Mouse (Mus musculus): Measurements from ENCODE around the gene Dpm3.

Dpm3 gene

DNA sequence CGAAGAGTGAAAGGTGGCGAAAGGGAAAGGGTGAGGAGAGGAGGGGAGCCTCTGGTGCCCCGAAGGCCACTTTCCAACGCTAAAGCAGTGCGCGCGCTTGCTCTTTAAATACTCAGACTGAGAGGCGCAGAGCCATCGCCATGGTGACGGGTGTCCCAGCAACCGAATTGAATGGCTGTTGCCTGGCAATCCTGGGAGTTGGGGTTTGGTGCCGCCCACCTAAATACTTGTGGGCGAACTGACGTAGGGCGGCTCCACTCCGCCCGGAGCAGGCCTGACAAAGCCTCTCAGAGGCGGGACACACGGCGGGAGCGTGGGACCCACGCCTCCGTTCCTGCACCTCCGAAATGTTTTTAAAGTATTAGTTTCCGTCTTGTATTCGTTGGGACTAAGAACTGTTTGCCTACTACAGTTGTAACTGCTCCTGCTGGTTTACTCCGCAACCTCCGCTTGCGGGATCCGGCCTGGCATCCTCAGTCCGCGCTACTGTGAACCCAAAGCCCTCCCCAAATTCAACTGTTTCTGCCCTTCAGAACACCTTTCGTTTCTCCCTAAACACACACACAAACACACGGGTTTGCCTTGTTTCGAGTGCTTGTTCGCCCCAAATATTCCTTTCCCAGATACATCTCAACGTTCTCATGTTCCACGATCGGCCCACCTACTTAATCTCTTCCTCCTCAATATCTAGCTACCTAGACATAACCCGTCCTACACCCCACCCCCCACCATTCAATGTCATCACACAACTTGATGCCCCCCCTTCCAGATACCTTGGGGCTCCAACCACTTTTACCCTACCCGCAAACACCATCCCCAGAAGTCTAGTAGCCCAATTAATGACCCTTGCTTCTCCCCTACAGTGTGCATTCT, 31.6 kb upstream of the Dpm3 start:
- no peaks in the 10 kb centered on the region for H3K9me3 ChIP-seq (ENCODE audit: low read length)
- peaks cover 78% of the 10 kb centered on the region for H3K4me1 ChIP-seq (replicated peaks; ENCODE audit: low read depth, low read length)
- peaks cover 16% of the 10 kb centered on the region for H3K36me3 ChIP-seq (ENCODE audit: insufficient read depth, low read length)
- no peak for TF ChIP-seq POU5F1 (IDR thresholded peaks at IDR 0.05; ENCODE audit: borderline replicate concordance, low read length)
- no peak for TF ChIP-seq CTCF (conservative IDR thresholded peaks at IDR 0.05; ENCODE audit: low read length)
- TF ChIP-seq NANOG (IDR thresholded peaks at IDR 0.05; ENCODE audit: borderline replicate concordance, low read length) = no peak
- peak overlapping the region; percentile 80 for H3K4me3 ChIP-seq (replicated peaks; ENCODE audit: low read length)
- peaks cover 18% of the 10 kb centered on the region for H3K27me3 ChIP-seq (ENCODE audit: insufficient read depth, low read length)

DNA sequence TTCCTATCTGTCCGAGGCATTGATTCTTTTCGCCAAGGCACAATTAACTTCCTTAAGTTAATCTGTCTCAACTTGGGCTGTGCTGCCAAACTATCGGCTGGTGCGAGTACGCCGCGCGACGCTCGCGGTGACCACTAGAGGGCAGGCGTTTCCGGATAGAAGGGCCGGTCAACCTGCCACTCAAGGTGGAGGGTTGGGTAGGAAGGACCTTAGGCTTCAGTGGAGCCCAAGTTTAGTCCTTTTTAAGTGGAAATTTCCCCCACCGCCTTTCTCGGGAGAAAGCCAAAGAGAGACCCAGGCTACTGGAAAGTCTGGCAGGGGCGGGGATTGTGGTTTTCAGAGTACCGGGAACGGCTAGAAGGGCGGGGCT, 31.0 kb upstream of the Dpm3 start:
- peaks cover 21% of the 10 kb centered on the region for H3K27me3 ChIP-seq (ENCODE audit: insufficient read depth, low read length)
- no peaks in the 10 kb centered on the region for H3K9me3 ChIP-seq (ENCODE audit: low read length)
- H3K4me1 ChIP-seq (replicated peaks; ENCODE audit: low read depth, low read length) = peaks cover 81% of the 10 kb centered on the region
- peaks cover 9% of the 10 kb centered on the region for H3K36me3 ChIP-seq (ENCODE audit: insufficient read depth, low read length)
- TF ChIP-seq CTCF (conservative IDR thresholded peaks at IDR 0.05; ENCODE audit: low read length) = peak; percentile 91
- TF ChIP-seq POU5F1 (IDR thresholded peaks at IDR 0.05; ENCODE audit: borderline replicate concordance, low read length) = no peak
- H3K4me3 ChIP-seq (replicated peaks; ENCODE audit: low read length) = peak overlapping the region; percentile 80

DNA sequence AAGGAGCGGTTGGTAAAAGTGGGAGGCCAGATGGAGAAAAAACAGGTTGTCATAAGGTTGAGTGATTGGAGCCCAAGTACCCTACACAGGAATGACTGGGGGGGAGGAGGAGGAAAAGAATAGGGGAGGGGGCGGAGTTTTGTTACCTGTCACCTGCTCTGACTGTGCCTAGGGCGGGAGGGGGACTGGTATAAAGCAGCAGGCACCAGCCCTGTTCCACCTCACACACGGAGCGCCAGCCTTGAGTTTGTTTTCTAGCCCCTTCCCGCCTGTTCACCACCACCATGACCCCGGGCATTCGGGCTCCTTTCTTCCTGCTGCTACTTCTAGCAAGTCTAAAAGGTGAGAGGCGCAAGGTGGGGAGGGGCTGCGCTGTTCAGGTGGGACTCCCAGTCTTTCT, 30.3 kb upstream of the Dpm3 start, which contains the start of gene Muc1:
Gene Muc1, plus strand, starts transcription at position 222 of the 400 bp plus-strand sequence.
- TF ChIP-seq NANOG (IDR thresholded peaks at IDR 0.05; ENCODE audit: borderline replicate concordance, low read length) (no peak), POU5F1 (IDR thresholded peaks at IDR 0.05; ENCODE audit: borderline replicate concordance, low read length) (no peak), CTCF (conservative IDR thresholded peaks at IDR 0.05; ENCODE audit: low read length) (no peak)
- Histone ChIP-seq H3K4me3 (replicated peaks; ENCODE audit: low read length) (peak within 1 kb of the TSS; percentile 80), H3K9me3 (ENCODE audit: low read length) (no peaks in the 10 kb centered on the region), H3K27me3 (ENCODE audit: insufficient read depth, low read length) (peaks cover 21% of the 10 kb centered on the region), H3K4me1 (replicated peaks; ENCODE audit: low read depth, low read length) (peaks cover 81% of the 10 kb centered on the region), H3K36me3 (ENCODE audit: insufficient read depth, low read length) (peaks cover 3% of the 10 kb centered on the region)

DNA sequence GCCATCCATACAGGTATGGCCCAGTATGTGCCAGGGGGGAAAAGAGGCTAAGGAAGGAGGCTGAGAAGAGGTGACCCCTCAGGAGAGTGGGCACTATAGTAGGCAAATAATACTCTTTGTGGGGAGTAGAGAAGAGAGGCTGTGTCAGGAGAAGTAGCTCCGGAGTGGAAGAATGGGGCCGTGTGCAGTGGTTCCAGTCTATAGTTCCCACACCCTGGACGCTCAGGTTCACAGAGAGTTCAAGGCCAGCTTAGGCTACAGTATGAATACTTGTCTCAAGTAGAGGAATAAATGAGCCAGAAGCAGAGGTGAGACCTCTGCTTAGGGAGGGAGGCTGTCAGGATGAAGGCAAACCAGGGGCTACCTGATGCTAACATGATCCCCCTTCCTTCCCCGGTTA, 29.9 kb upstream of the Dpm3 start:
- peak overlapping the region; percentile 80 for H3K4me3 ChIP-seq (replicated peaks; ENCODE audit: low read length)
- TF ChIP-seq NANOG (IDR thresholded peaks at IDR 0.05; ENCODE audit: borderline replicate concordance, low read length) (no peak), CTCF (conservative IDR thresholded peaks at IDR 0.05; ENCODE audit: low read length) (no peak), POU5F1 (IDR thresholded peaks at IDR 0.05; ENCODE audit: borderline replicate concordance, low read length) (no peak)
- no peaks in the 10 kb centered on the region for H3K9me3 ChIP-seq (ENCODE audit: low read length)
- H3K36me3 ChIP-seq (ENCODE audit: insufficient read depth, low read length) = no peaks in the 10 kb centered on the region
- H3K4me1 ChIP-seq (replicated peaks; ENCODE audit: low read depth, low read length) = peaks cover 81% of the 10 kb centered on the region
- peaks cover 21% of the 10 kb centered on the region for H3K27me3 ChIP-seq (ENCODE audit: insufficient read depth, low read length)

DNA sequence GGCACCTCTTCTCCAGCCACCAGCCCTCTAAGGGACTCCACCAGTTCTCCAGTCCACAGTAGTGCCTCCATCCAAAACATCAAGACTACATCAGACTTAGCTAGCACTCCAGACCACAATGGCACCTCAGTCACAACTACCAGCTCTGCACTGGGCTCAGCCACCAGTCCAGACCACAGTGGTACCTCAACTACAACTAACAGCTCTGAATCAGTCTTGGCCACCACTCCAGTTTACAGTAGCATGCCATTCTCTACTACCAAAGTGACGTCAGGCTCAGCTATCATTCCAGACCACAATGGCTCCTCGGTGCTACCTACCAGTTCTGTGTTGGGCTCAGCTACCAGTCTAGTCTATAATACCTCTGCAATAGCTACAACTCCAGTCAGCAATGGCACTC, 28.6 kb upstream of the Dpm3 start:
- H3K9me3 ChIP-seq (ENCODE audit: low read length) = no peaks in the 10 kb centered on the region
- H3K27me3 ChIP-seq (ENCODE audit: insufficient read depth, low read length) = peaks cover 32% of the 10 kb centered on the region
- H3K4me1 ChIP-seq (replicated peaks; ENCODE audit: low read depth, low read length) = peaks cover 81% of the 10 kb centered on the region
- no peaks in the 10 kb centered on the region for H3K36me3 ChIP-seq (ENCODE audit: insufficient read depth, low read length)
- TF ChIP-seq NANOG (IDR thresholded peaks at IDR 0.05; ENCODE audit: borderline replicate concordance, low read length) = no peak
- TF ChIP-seq POU5F1 (IDR thresholded peaks at IDR 0.05; ENCODE audit: borderline replicate concordance, low read length) = no peak
- no peak for TF ChIP-seq CTCF (conservative IDR thresholded peaks at IDR 0.05; ENCODE audit: low read length)
- H3K4me3 ChIP-seq (replicated peaks; ENCODE audit: low read length) = no peak overlapping the region

DNA sequence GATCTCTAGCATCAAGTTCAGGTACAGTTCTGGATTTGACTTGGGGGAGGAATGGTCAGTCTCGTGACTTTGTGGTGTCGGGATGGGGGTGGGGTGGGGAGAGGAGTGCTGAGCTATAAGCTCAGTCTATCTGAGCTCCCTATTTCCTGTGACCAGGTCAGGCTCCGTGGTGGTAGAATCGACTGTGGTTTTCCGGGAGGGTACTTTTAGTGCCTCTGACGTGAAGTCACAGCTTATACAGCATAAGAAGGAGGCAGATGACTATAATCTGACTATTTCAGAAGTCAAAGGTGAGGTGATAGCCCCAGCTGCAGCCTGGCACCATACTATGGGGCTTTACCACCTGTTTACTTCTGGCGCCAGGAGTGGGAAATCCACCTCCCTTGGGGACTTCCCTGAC, 27.8 kb upstream of the Dpm3 start:
- H3K4me1 ChIP-seq (replicated peaks; ENCODE audit: low read depth, low read length) = peaks cover 83% of the 10 kb centered on the region
- no peaks in the 10 kb centered on the region for H3K36me3 ChIP-seq (ENCODE audit: insufficient read depth, low read length)
- TF ChIP-seq POU5F1 (IDR thresholded peaks at IDR 0.05; ENCODE audit: borderline replicate concordance, low read length) (no peak), CTCF (conservative IDR thresholded peaks at IDR 0.05; ENCODE audit: low read length) (no peak), NANOG (IDR thresholded peaks at IDR 0.05; ENCODE audit: borderline replicate concordance, low read length) (no peak)
- H3K9me3 ChIP-seq (ENCODE audit: low read length) = no peaks in the 10 kb centered on the region
- H3K4me3 ChIP-seq (replicated peaks; ENCODE audit: low read length) = no peak overlapping the region
- peaks cover 40% of the 10 kb centered on the region for H3K27me3 ChIP-seq (ENCODE audit: insufficient read depth, low read length)

DNA sequence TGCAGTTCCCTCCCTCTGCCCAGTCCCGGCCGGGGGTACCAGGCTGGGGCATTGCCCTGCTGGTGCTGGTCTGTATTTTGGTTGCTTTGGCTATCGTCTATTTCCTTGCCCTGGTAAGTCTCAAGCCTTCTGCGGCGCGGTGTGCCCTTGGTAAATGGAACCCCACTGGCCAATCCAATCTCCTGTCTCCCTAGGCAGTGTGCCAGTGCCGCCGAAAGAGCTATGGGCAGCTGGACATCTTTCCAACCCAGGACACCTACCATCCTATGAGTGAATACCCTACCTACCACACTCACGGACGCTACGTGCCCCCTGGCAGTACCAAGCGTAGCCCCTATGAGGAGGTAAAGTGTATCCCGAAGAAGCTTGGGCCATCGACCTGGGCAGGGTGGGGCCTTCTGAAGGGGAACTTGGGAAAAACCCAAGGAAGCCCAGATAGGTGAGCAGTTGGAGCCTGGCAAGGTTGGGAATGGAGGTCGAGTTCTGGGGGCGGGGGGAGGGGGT, 27.3 kb upstream of the Dpm3 start:
- TF ChIP-seq NANOG (IDR thresholded peaks at IDR 0.05; ENCODE audit: borderline replicate concordance, low read length) (no peak), CTCF (conservative IDR thresholded peaks at IDR 0.05; ENCODE audit: low read length) (no peak), POU5F1 (IDR thresholded peaks at IDR 0.05; ENCODE audit: borderline replicate concordance, low read length) (no peak)
- Histone ChIP-seq H3K9me3 (ENCODE audit: low read length) (no peaks in the 10 kb centered on the region), H3K36me3 (ENCODE audit: insufficient read depth, low read length) (no peaks in the 10 kb centered on the region), H3K4me3 (replicated peaks; ENCODE audit: low read length) (no peak overlapping the region), H3K27me3 (ENCODE audit: insufficient read depth, low read length) (peaks cover 44% of the 10 kb centered on the region), H3K4me1 (replicated peaks; ENCODE audit: low read depth, low read length) (peaks cover 82% of the 10 kb centered on the region)

DNA sequence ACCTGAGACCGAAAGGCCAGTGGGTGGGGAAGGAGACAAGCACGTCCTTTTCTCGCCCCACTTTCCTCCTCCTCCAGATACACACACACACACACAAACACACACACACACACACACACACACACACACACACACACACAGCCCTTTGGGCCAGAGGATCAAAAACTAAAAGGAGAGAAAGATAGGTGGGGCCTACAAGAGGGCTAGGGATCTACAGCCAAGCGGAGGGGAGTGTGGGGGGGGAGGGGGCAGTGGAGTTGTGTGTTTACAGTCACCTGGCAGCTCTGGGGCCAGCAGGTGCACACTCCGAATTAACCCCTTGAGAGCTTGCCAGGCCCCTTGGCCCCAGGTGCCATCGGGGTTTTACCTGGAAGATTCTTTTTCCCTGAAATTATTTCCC, 26.5 kb upstream of the Dpm3 start:
- peaks cover 51% of the 10 kb centered on the region for H3K27me3 ChIP-seq (ENCODE audit: insufficient read depth, low read length)
- H3K4me3 ChIP-seq (replicated peaks; ENCODE audit: low read length) = no peak overlapping the region
- no peaks in the 10 kb centered on the region for H3K36me3 ChIP-seq (ENCODE audit: insufficient read depth, low read length)
- peaks cover 83% of the 10 kb centered on the region for H3K4me1 ChIP-seq (replicated peaks; ENCODE audit: low read depth, low read length)
- no peaks in the 10 kb centered on the region for H3K9me3 ChIP-seq (ENCODE audit: low read length)
- TF ChIP-seq POU5F1 (IDR thresholded peaks at IDR 0.05; ENCODE audit: borderline replicate concordance, low read length) = no peak
- no peak for TF ChIP-seq CTCF (conservative IDR thresholded peaks at IDR 0.05; ENCODE audit: low read length)
- no peak for TF ChIP-seq NANOG (IDR thresholded peaks at IDR 0.05; ENCODE audit: borderline replicate concordance, low read length)
